Mouse (Mus musculus) right cerebral cortex, postnatal 36 days (tissue): ENCODE measurements at regions not wholly inside any gene's neighbourhood (a gene's known extent, or its start where the extent isn't known, plus 50 kb on each side); places are given as distances from the start of the nearest gene placed in this dataset.

Experiments
- DNase-seq, 2 experiments: peaks; one replicate each; pipeline ENCODE4 v3.0.0; 2022; ENCODE audit warnings: low spot score in 2 of 2, mixed read lengths in 1 of 2

DNA sequence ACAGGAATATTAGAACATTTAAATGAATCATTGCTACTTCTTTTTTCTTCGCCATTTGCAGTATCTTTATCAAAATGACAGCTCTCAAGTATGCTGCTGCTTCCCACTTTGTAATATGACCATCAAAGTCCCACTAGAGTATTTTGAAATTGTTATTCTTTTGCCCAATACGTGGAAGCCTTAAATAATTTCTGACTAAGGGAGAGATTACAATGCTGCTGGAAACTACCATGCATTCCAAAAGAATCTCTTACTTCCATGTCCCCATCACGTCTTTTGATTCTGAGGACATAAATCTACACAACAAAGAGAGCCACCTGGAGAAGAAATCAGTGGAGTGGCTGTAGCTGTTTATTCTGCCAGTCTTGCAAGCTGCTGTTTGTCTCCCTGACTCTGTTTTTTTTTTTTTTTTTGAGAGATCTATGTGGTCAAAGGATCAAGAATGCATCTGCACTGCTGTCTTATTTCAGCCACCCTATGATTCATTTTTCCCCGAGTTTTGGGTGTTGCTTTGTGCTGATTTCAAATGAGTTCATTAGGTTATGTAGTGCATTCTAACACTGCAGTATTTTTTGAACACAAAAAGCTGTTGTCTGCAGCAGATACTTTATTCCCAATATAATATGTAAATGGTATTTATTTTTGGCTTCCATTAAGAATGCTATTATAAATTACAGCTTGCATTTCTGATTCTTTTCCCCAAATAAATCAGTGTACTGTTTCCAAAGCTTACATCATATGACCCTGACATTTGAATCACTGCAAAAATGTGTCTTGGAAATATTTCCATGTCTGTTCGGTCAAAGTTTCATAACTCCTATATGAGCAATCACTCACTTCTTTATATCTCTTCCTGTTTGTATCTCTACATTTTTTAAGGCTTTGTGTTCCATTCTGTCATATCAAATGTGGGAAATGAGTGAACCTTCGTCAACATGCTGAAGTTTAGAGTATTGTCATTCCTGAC is 53.1 kb upstream of the Trim52 start:
- no peak for DNase-seq
